27 mouse cellular contexts compared by ENCODE assay signal in genomic region chr2:38283961-38284360, GRCm38 (mm10). TPM values are rescaled to one million over a fixed set of nuclear protein-coding genes. Genes with fewer than 3 reads are reported as not detected.
DNase-seq lines count a peak whose midpoint lies in the region; ATAC-seq lines count a peak whose summit lies in the region.
"Had no signal": no experiment of that assay in that cellular context is flagged by ENCODE, and none has a peak within 500 bp of the region (broad histone marks: within the 10 kb centered on the region; RNA-seq: fewer than 3 reads in every experiment).

No protein-coding gene starts in this region.

- no peaks in the 10 kb centered on the region for H3K27me3 ChIP-seq in kidney, embryonic 14.5 days (ENCODE audit: control insufficient read depth, insufficient read depth, low read length)
- no peaks in the 10 kb centered on the region for H3K27me3 ChIP-seq in kidney, embryonic 16.5 days (ENCODE audit: insufficient read depth, low read length)
- H3K27me3 ChIP-seq in midbrain, embryonic 16.5 days (ENCODE audit: control insufficient read depth, insufficient read depth, low read depth, low read length): no peaks in the 10 kb centered on the region
- H3K27me3 ChIP-seq: CH12.LX; forebrain, embryonic 13.5 days; heart, embryonic 12.5 days; heart, embryonic 15.5 days; hindbrain, embryonic 13.5 days; Patski had no signal

- no peaks in the 10 kb centered on the region for H3K36me3 ChIP-seq in kidney, embryonic 14.5 days (ENCODE audit: control insufficient read depth, insufficient read depth, low read length)
- no peaks in the 10 kb centered on the region for H3K36me3 ChIP-seq in kidney, embryonic 16.5 days (ENCODE audit: insufficient read depth, low read length)
- no peaks in the 10 kb centered on the region for H3K36me3 ChIP-seq in midbrain, embryonic 16.5 days (ENCODE audit: control insufficient read depth, insufficient read depth, low read length)
- H3K36me3 ChIP-seq: forebrain, embryonic 10.5 days; heart, embryonic 12.5 days; heart, embryonic 15.5 days; hindbrain, embryonic 10.5 days; hindbrain, embryonic 13.5 days had no signal

- DNase-seq in kidney, adult 11 months: peak; percentile 37
- peak; percentile 76 for DNase-seq in kidney, adult 9 months
- DNase-seq in kidney, postnatal 25 days: peak; percentile 18 to 35
- DNase-seq: adrenal gland, postnatal 10 days; adrenal gland, postnatal 36 days; B cell, adult 2 months; cerebellum, adult 18-20 months; cerebellum, adult 9-10 months; cerebellum, postnatal 14 days; gastrocnemius, postnatal 10 days; gastrocnemius, postnatal 36 days; heart, postnatal 10 days; heart, postnatal 36 days had no signal

- no peak overlapping the region for H3K9ac ChIP-seq in kidney, embryonic 14.5 days (ENCODE audit: low read depth, low read length)
- no peak overlapping the region for H3K9ac ChIP-seq in kidney, embryonic 16.5 days (replicated peaks; ENCODE audit: low read length)
- H3K9ac ChIP-seq in midbrain, embryonic 16.5 days (ENCODE audit: low read depth, low read length): no peak overlapping the region
- H3K9ac ChIP-seq: forebrain, embryonic 13.5 days; heart, embryonic 12.5 days; heart, embryonic 15.5 days; hindbrain, embryonic 13.5 days had no signal

- no peak overlapping the region for H3K4me2 ChIP-seq in kidney, embryonic 14.5 days (replicated peaks; ENCODE audit: low read depth, low read length)
- no peak overlapping the region for H3K4me2 ChIP-seq in kidney, embryonic 16.5 days (replicated peaks; ENCODE audit: low read depth, low read length)
- no peak overlapping the region for H3K4me2 ChIP-seq in midbrain, embryonic 16.5 days (ENCODE audit: low read length)
- H3K4me2 ChIP-seq: forebrain, embryonic 13.5 days; heart, embryonic 12.5 days; heart, embryonic 15.5 days; hindbrain, embryonic 13.5 days had no signal

- WGBS in kidney, embryonic 14.5 days: 78% methylated on average over 1 of the region's 1 CpGs
- WGBS in kidney, embryonic 16.5 days: 79% methylated on average over 1 of the region's 1 CpGs
- WGBS in midbrain, embryonic 16.5 days: 87% methylated on average over 1 of the region's 1 CpGs

- H3K27ac ChIP-seq in kidney, embryonic 14.5 days (ENCODE audit: low read depth, low read length): no peak overlapping the region
- no peak overlapping the region for H3K27ac ChIP-seq in kidney, embryonic 16.5 days (ENCODE audit: low read length)
- H3K27ac ChIP-seq in midbrain, embryonic 16.5 days (ENCODE audit: low read length): no peak overlapping the region
- H3K27ac ChIP-seq: forebrain, embryonic 10.5 days; forebrain, embryonic 13.5 days; heart, embryonic 15.5 days; hindbrain, embryonic 10.5 days; hindbrain, embryonic 13.5 days had no signal

- H3K4me3 ChIP-seq in kidney, embryonic 14.5 days (ENCODE audit: low read length): no peak overlapping the region
- H3K4me3 ChIP-seq in kidney, embryonic 16.5 days (ENCODE audit: low read length): no peak overlapping the region
- no peak overlapping the region for H3K4me3 ChIP-seq in midbrain, embryonic 16.5 days (ENCODE audit: low read depth, low read length)
- H3K4me3 ChIP-seq: forebrain, embryonic 10.5 days; forebrain, embryonic 13.5 days; heart, embryonic 12.5 days; heart, embryonic 15.5 days; hindbrain, embryonic 10.5 days; hindbrain, embryonic 13.5 days had no signal

- no peaks in the 10 kb centered on the region for H3K9me3 ChIP-seq in kidney, embryonic 14.5 days (ENCODE audit: control insufficient read depth, low read length)
- no peaks in the 10 kb centered on the region for H3K9me3 ChIP-seq in kidney, embryonic 16.5 days (ENCODE audit: low read length)
- no peaks in the 10 kb centered on the region for H3K9me3 ChIP-seq in midbrain, embryonic 16.5 days (replicated peaks; ENCODE audit: control insufficient read depth, low read length, poor library complexity, severe bottlenecking)
- H3K9me3 ChIP-seq: forebrain, embryonic 10.5 days; forebrain, embryonic 13.5 days; G1E; heart, embryonic 12.5 days; heart, embryonic 15.5 days; hindbrain, embryonic 10.5 days; hindbrain, embryonic 13.5 days had no signal

- no peak for ATAC-seq in kidney, embryonic 14.5 days (ENCODE audit: low FRiP score, low TSS enrichment)
- ATAC-seq in kidney, embryonic 16.5 days (ENCODE audit: low FRiP score, low TSS enrichment): no peak
- no peak for ATAC-seq in midbrain, embryonic 16.5 days
- ATAC-seq: forebrain, embryonic 13.5 days; forebrain, embryonic 16.5 days; hindbrain, embryonic 16.5 days; Patski had no signal

- 0 out of 2 replicates have a peak, but pooled peaks cover 9% of the 10 kb centered on the region for H3K4me1 ChIP-seq in kidney, embryonic 14.5 days (ENCODE audit: control insufficient read depth, insufficient read depth, low read length)
- peaks cover 21% of the 10 kb centered on the region for H3K4me1 ChIP-seq in kidney, embryonic 16.5 days (ENCODE audit: insufficient read depth, low read length)
- H3K4me1 ChIP-seq in midbrain, embryonic 16.5 days (ENCODE audit: control insufficient read depth, insufficient read depth, low read length): peaks cover 14% of the 10 kb centered on the region

RNA-seq across cellular contexts. Expression of gene Dennd1a, which starts 3.2 kb away (rescaled TPM):
- 10.6 and 12.6 TPM in 2 replicates for polyA plus RNA-seq in kidney, embryonic 14.5 days (2014; fragmentation: Nextera tagmentation; extraction: Ambion mirVana)
- 14.3 and 15.4 TPM in 2 replicates for polyA plus RNA-seq in kidney, embryonic 16.5 days (2015; fragmentation: Nextera tagmentation; extraction: Ambion mirVana)
- polyA plus RNA-seq in midbrain, embryonic 16.5 days (2015; fragmentation: Nextera tagmentation; extraction: Ambion mirVana): 18.9 and 21.7 TPM in 2 replicates

RNA-seq across cellular contexts. Expression of gene Lhx2, which starts 55.1 kb away (rescaled TPM):
- polyA plus RNA-seq in kidney, embryonic 14.5 days (2014; fragmentation: Nextera tagmentation; extraction: Ambion mirVana): not detected in 2 replicates
- 0.16 TPM in 1 of 2 replicates, not detected in the other for polyA plus RNA-seq in kidney, embryonic 16.5 days (2015; fragmentation: Nextera tagmentation; extraction: Ambion mirVana)
- 37.1 and 44.3 TPM in 2 replicates for polyA plus RNA-seq in midbrain, embryonic 16.5 days (2015; fragmentation: Nextera tagmentation; extraction: Ambion mirVana)

Comparison
In these comparisons a context has a peak if more than half of its experiments do, and no peak if none do; other contexts are left out.
1. RNA of gene Lhx2, which starts 55.1 kb away (polyA plus RNA-seq): 37.1 to 44.3 TPM in midbrain, embryonic 16.5 days; 0.16 TPM in kidney, embryonic 16.5 days and not detected in kidney, embryonic 14.5 days; every median in the first group is over 10 times any median in the second.
2. Peak in every context shown above with its lines, with median percentiles within 50 percentile points of each other: DNase-seq.